Mouse (Mus musculus): ENCODE measurements around the gene Ppp1r1c. TPM values are rescaled to one million over a fixed set of nuclear protein-coding genes. Genes with fewer than 3 reads are reported as not detected.

The Ppp1r1c gene
- polyA plus RNA-seq, 1 experiment from 2014 or later: 6.6 TPM

DNA sequence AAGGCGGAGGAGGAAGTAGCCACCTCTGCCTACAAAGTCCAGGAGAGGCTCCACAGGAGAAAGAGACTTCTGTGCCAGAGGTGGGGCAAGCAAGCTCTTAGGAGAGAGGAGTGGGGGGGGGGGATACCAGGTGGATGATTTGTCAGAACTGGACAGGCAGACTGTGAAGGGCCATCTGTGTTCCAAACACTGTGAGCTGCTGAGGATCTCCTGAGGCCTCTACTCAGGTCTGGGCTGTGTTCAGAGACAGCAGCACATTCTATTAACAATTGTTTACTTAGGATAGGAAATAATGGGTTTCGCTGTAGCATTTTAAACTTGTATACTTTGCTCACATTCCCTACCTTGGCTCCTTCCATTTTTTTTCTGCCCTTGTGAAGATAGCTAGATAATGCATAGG is 61.0 kb downstream of the Ppp1r1c start:
- H3K27ac ChIP-seq (ENCODE audit: low read depth, low read length): no peak overlapping the region
- WGBS: 85% methylated on average over 2 of the region's 2 CpGs
- H3K9me3 ChIP-seq (ENCODE audit: control insufficient read depth, low read length): no peaks in the 10 kb centered on the region
- no peaks in the 10 kb centered on the region for H3K36me3 ChIP-seq (ENCODE audit: control insufficient read depth, insufficient read depth, low read length)
- no peaks in the 10 kb centered on the region for H3K27me3 ChIP-seq (replicated peaks; ENCODE audit: control insufficient read depth, insufficient read depth, low read length)
- H3K9ac ChIP-seq (ENCODE audit: low read depth, low read length): no peak overlapping the region
- H3K4me3 ChIP-seq (ENCODE audit: low read length): no peak overlapping the region
- peak; percentile 74; the same call in 1 of the 2 replicates for ATAC-seq
- H3K4me2 ChIP-seq (ENCODE audit: low read length): no peak overlapping the region
- no peaks in the 10 kb centered on the region for H3K4me1 ChIP-seq (ENCODE audit: control insufficient read depth, insufficient read depth, low read depth, low read length)

DNA sequence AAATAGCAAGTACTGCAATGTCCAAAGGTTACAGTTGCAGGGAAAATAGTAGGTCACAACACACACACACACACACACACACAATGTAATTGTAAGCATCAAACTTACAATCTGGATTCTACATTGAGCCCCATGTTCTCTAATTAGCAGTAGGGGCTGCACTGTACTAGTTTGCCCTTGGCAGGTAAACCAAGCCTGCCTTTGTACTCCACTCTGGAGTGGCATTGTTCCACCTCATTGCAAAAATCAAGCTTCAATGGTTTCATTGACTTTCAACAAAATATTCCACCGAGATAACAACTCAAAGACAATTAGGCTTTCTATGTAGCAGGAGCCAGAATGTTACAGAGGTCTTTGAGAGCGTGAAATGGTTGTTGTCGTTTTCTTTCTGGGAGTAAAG is 62.7 kb downstream of the Ppp1r1c start:
- H3K4me2 ChIP-seq (ENCODE audit: low read length): no peak overlapping the region
- H3K27me3 ChIP-seq (replicated peaks; ENCODE audit: control insufficient read depth, insufficient read depth, low read length): no peaks in the 10 kb centered on the region
- no peak for ATAC-seq
- no peak overlapping the region for H3K4me3 ChIP-seq (ENCODE audit: low read length)
- WGBS: 28% methylated on average over 3 of the region's 3 CpGs
- H3K4me1 ChIP-seq (ENCODE audit: control insufficient read depth, insufficient read depth, low read depth, low read length): no peaks in the 10 kb centered on the region
- H3K9me3 ChIP-seq (ENCODE audit: control insufficient read depth, low read length): no peaks in the 10 kb centered on the region
- no peak overlapping the region for H3K9ac ChIP-seq (ENCODE audit: low read depth, low read length)
- no peaks in the 10 kb centered on the region for H3K36me3 ChIP-seq (ENCODE audit: control insufficient read depth, insufficient read depth, low read length)
- H3K27ac ChIP-seq (ENCODE audit: low read depth, low read length): no peak overlapping the region

DNA sequence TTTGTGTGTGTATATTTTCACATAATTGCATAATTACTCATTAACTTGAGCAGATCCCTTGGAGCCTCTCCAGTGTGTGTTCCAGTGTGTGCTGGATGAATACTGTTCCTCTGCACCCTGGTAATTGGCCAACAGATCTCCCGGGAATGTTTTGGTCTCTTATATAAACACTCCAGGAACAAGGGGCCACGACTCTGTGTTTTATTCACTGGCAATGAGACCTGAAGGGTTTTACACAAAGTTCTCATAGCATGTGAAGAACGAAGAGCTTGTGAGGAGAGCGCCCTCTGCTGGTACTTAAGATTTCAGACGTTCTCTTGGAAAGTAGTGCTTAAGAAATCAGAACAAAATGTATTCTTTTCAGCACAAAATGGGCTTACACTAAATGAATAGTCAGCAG is 66.8 kb downstream of the Ppp1r1c start:
- Histone ChIP-seq H3K4me3 (ENCODE audit: low read length) (no peak overlapping the region), H3K27me3 (replicated peaks; ENCODE audit: control insufficient read depth, insufficient read depth, low read length) (no peaks in the 10 kb centered on the region), H3K4me1 (ENCODE audit: control insufficient read depth, insufficient read depth, low read depth, low read length) (no peaks in the 10 kb centered on the region), H3K27ac (ENCODE audit: low read depth, low read length) (no peak overlapping the region), H3K9ac (ENCODE audit: low read depth, low read length) (no peak overlapping the region), H3K36me3 (ENCODE audit: control insufficient read depth, insufficient read depth, low read length) (no peaks in the 10 kb centered on the region), H3K4me2 (ENCODE audit: low read length) (no peak overlapping the region), H3K9me3 (ENCODE audit: control insufficient read depth, low read length) (no peaks in the 10 kb centered on the region)
- 3% methylated on average over 5 of the region's 5 CpGs for WGBS
- ATAC-seq: 0 out of 2 replicates have a peak, but pooled peaks have one; percentile 68

DNA sequence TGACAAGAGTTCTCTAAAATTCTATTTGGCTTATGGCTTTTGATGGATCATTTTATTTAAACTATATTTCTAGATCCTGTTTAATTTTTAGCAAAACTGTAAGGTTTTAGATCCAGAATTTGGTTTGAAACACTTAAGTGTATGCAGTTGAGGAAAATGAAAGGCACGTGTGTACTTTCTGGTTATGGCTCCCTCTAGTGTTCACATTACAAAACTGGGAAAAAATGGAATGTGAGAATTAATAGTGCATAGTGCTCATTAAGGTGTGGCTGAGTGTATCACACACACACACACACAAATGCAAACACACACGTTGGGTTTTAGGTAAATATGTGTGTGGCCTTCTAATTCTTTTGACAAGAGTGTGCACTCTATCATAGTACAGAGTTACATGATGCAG is 70.2 kb downstream of the Ppp1r1c start:
- no peak overlapping the region for H3K9ac ChIP-seq (ENCODE audit: low read depth, low read length)
- H3K36me3 ChIP-seq (ENCODE audit: control insufficient read depth, insufficient read depth, low read length): no peaks in the 10 kb centered on the region
- WGBS: 72% methylated on average over 2 of the region's 2 CpGs
- no peak overlapping the region for H3K4me2 ChIP-seq (ENCODE audit: low read length)
- no peak overlapping the region for H3K27ac ChIP-seq (ENCODE audit: low read depth, low read length)
- no peaks in the 10 kb centered on the region for H3K27me3 ChIP-seq (replicated peaks; ENCODE audit: control insufficient read depth, insufficient read depth, low read length)
- H3K9me3 ChIP-seq (ENCODE audit: control insufficient read depth, low read length): no peaks in the 10 kb centered on the region
- no peak overlapping the region for H3K4me3 ChIP-seq (ENCODE audit: low read length)
- H3K4me1 ChIP-seq (ENCODE audit: control insufficient read depth, insufficient read depth, low read depth, low read length): no peaks in the 10 kb centered on the region
- no peak for ATAC-seq

DNA sequence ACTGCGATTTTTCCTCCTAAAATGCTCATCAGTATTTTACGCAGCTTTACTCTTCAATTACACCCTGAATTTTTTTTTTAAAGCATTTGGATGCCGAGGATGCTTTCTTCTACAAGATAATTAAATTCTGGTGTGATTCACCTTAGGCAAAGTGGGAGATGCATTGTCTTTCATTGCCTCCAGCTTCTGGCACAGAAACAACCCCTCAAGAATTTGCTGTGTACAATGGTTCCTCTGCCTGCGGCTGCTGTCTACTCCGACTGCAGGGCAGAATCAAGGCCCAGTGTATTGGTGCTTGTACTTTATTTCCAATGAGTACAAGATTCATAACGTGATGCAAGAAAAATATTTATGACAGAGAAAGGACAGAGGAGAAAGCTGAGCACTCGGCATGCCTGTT is 73.2 kb downstream of the Ppp1r1c start:
- Histone ChIP-seq H3K4me1 (ENCODE audit: control insufficient read depth, insufficient read depth, low read depth, low read length) (no peaks in the 10 kb centered on the region), H3K9ac (ENCODE audit: low read depth, low read length) (no peak overlapping the region), H3K27me3 (replicated peaks; ENCODE audit: control insufficient read depth, insufficient read depth, low read length) (no peaks in the 10 kb centered on the region), H3K36me3 (ENCODE audit: control insufficient read depth, insufficient read depth, low read length) (no peaks in the 10 kb centered on the region), H3K27ac (ENCODE audit: low read depth, low read length) (no peak overlapping the region), H3K4me3 (ENCODE audit: low read length) (no peak overlapping the region), H3K4me2 (ENCODE audit: low read length) (no peak overlapping the region), H3K9me3 (ENCODE audit: control insufficient read depth, low read length) (no peaks in the 10 kb centered on the region)
- no peak for ATAC-seq
- 52% methylated on average over 7 of the region's 7 CpGs for WGBS

DNA sequence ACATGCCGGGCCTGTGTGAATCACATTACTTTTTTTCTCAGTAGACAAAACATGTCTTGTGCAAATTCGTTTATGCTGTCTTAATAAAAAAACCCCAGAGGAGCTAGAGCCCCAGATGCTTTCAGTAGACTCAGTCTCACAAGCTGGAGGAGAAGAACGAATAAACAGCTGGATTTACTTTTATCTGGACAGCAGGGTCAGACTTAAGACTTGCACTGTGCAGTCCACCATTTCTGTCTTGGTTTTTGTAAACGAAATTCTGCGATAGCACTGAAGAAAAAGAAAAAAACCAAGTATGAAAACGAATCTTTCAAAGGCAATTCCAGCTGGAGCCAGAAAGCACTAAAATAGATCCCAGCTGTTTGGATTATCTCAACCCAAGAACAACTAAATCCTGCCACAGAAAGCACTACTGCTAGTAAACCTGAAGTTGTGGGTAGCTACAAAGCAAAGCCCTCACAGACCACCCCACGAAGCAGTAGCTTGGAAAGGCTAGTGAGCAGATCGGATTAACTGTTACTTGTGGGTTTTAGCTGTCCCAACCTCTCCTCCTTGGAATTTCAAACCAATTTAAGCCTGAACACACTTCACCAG is 78.1 kb downstream of the Ppp1r1c start:
- Histone ChIP-seq H3K9ac (ENCODE audit: low read depth, low read length) (no peak overlapping the region), H3K9me3 (ENCODE audit: control insufficient read depth, low read length) (no peaks in the 10 kb centered on the region), H3K4me3 (ENCODE audit: low read length) (no peak overlapping the region), H3K27me3 (replicated peaks; ENCODE audit: control insufficient read depth, insufficient read depth, low read length) (no peaks in the 10 kb centered on the region), H3K4me2 (ENCODE audit: low read length) (no peak overlapping the region), H3K36me3 (ENCODE audit: control insufficient read depth, insufficient read depth, low read length) (no peaks in the 10 kb centered on the region), H3K27ac (ENCODE audit: low read depth, low read length) (no peak overlapping the region), H3K4me1 (ENCODE audit: control insufficient read depth, insufficient read depth, low read depth, low read length) (no peaks in the 10 kb centered on the region)
- 74% methylated on average over 8 of the region's 8 CpGs for WGBS
- ATAC-seq: no peak

DNA sequence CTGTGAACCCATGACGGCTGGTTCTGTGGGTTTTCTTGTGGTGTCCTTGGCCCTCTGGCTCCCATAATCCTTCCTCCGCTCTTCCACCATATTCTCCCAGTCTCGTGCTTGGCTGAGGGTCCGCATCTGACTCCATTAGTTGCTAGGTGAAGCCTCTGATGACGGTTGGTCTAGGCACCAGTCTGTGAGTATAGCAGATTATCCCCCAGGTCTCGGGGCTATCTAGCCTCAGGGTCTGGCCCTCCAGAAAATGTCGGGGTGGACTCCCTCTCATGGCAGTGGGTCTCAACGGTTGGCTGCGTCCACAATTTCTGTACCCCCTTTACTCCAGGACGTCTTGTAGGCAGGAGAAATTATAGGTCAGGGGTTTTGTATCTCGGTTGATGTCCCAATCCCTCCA is 78.9 kb downstream of the Ppp1r1c start:
- no peak for ATAC-seq
- H3K9ac ChIP-seq (ENCODE audit: low read depth, low read length): no peak overlapping the region
- no peak overlapping the region for H3K4me2 ChIP-seq (ENCODE audit: low read length)
- H3K9me3 ChIP-seq (ENCODE audit: control insufficient read depth, low read length): no peaks in the 10 kb centered on the region
- no peak overlapping the region for H3K4me3 ChIP-seq (ENCODE audit: low read length)
- H3K27ac ChIP-seq (ENCODE audit: low read depth, low read length): no peak overlapping the region
- H3K4me1 ChIP-seq (ENCODE audit: control insufficient read depth, insufficient read depth, low read depth, low read length): no peaks in the 10 kb centered on the region
- H3K36me3 ChIP-seq (ENCODE audit: control insufficient read depth, insufficient read depth, low read length): no peaks in the 10 kb centered on the region
- no peaks in the 10 kb centered on the region for H3K27me3 ChIP-seq (replicated peaks; ENCODE audit: control insufficient read depth, insufficient read depth, low read length)
- WGBS: 95% methylated on average over 11 of the region's 11 CpGs

DNA sequence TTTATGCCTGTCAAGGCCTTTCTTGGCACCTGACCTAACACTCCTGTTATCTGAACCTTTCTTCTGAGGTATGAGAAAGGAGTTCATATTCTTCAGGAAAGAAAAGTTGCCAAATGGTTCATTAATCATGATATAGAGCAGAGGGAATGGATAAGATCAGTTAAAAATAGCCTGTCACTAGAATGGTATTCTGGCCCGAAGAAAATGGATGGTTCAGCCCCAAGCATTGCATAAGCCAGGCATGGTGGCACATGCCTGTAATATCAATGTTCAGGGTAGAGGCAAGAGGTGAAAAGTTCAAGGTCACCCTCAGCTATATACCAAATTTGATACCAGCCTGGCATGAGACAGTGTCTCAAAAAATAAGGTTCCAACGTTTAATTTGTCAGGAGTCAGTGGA is 85.6 kb downstream of the Ppp1r1c start:
- Histone ChIP-seq H3K4me1 (ENCODE audit: control insufficient read depth, insufficient read depth, low read depth, low read length) (no peaks in the 10 kb centered on the region), H3K9ac (ENCODE audit: low read depth, low read length) (no peak overlapping the region), H3K27ac (ENCODE audit: low read depth, low read length) (no peak overlapping the region), H3K4me3 (ENCODE audit: low read length) (no peak overlapping the region), H3K9me3 (ENCODE audit: control insufficient read depth, low read length) (no peaks in the 10 kb centered on the region), H3K36me3 (ENCODE audit: control insufficient read depth, insufficient read depth, low read length) (no peaks in the 10 kb centered on the region), H3K27me3 (replicated peaks; ENCODE audit: control insufficient read depth, insufficient read depth, low read length) (no peaks in the 10 kb centered on the region), H3K4me2 (ENCODE audit: low read length) (no peak overlapping the region)
- WGBS: 80% methylated on average over 2 of the region's 2 CpGs
- no peak for ATAC-seq

DNA sequence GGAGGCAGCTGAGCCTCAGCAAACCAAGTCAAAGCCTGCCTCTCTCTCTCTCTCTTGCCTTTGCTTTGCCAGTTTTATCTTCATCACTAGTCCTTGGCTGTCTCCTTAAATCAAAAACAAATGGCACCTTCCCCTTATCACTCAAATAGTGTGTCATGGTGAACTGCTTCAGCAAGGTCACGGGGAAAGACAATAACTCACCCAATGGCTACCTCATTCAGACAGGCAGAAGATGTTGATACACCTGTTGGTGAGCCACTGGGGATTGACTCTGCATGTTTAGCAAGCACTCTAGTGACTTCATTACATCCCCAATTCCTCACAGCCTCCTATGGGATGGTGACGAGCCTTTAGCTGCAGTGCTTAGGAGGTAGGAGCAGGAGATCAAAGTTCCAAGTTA is 89.9 kb downstream of the Ppp1r1c start:
- ATAC-seq: no peak
- Histone ChIP-seq H3K36me3 (ENCODE audit: control insufficient read depth, insufficient read depth, low read length) (no peaks in the 10 kb centered on the region), H3K4me1 (ENCODE audit: control insufficient read depth, insufficient read depth, low read depth, low read length) (no peaks in the 10 kb centered on the region), H3K27ac (ENCODE audit: low read depth, low read length) (no peak overlapping the region), H3K4me3 (ENCODE audit: low read length) (no peak overlapping the region), H3K9me3 (ENCODE audit: control insufficient read depth, low read length) (no peaks in the 10 kb centered on the region), H3K9ac (ENCODE audit: low read depth, low read length) (no peak overlapping the region), H3K27me3 (replicated peaks; ENCODE audit: control insufficient read depth, insufficient read depth, low read length) (no peaks in the 10 kb centered on the region), H3K4me2 (ENCODE audit: low read length) (no peak overlapping the region)
- 67% methylated on average over 2 of the region's 2 CpGs for WGBS

DNA sequence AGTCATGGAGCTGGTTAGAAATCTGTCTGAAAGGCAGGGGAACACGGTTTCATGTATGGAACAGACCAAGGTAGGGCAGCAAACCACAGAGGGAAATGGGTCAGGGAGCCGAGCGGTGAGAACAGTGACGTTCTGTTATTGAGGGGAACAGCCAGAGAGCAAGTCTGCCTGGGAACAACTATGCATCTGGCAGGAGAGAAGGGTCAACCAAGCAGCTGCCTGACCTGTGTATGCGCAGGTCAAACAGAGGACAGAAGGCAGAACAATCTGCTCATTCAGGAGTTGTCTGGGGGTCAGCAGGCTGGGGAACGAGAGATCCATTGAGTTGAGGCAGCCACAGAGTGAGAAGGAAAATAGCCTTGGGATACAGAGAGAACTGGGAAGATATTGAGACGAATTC is 91.0 kb downstream of the Ppp1r1c start:
- Histone ChIP-seq H3K27me3 (replicated peaks; ENCODE audit: control insufficient read depth, insufficient read depth, low read length) (no peaks in the 10 kb centered on the region), H3K36me3 (ENCODE audit: control insufficient read depth, insufficient read depth, low read length) (no peaks in the 10 kb centered on the region), H3K4me2 (ENCODE audit: low read length) (no peak overlapping the region), H3K9me3 (ENCODE audit: control insufficient read depth, low read length) (no peaks in the 10 kb centered on the region), H3K4me3 (ENCODE audit: low read length) (no peak overlapping the region), H3K27ac (ENCODE audit: low read depth, low read length) (no peak overlapping the region), H3K9ac (ENCODE audit: low read depth, low read length) (no peak overlapping the region), H3K4me1 (ENCODE audit: control insufficient read depth, insufficient read depth, low read depth, low read length) (no peaks in the 10 kb centered on the region)
- 20% methylated on average over 7 of the region's 7 CpGs for WGBS
- 0 out of 2 replicates have a peak, but pooled peaks have one; percentile 30 for ATAC-seq

Data from hindbrain, embryonic 16.5 days (tissue).